Mouse (Mus musculus) ES-E14 (cell line): ENCODE data around the gene Ppp1r9a. TPM values are rescaled to one million over a fixed set of nuclear protein-coding genes. Genes with fewer than 3 reads are reported as not detected.

ENCODE experiments used
- DNase-seq: peaks from one replicate; pipeline ENCODE4 v3.0.0-alpha.2; 2013; ENCODE audit warnings: low read depth, low spot score
- H3K27ac ChIP-seq: 2 replicates; pipeline ENCODE4 v1.5.1; 2012; ENCODE audit warnings: low read depth, mild to moderate bottlenecking, low read length, moderate library complexity, mixed read lengths; ENCODE audit not compliant: poor library complexity, insufficient read depth, severe bottlenecking
- H3K36me3 ChIP-seq: 2 replicates; pipeline ENCODE4 v1.6.1; 2012; ENCODE audit warnings: mild to moderate bottlenecking, low read length, moderate library complexity, mixed read lengths; ENCODE audit not compliant: control insufficient read depth, poor library complexity, insufficient read depth, severe bottlenecking
- H3K4me1 ChIP-seq, 2 experiments: fragments of 150-350 bp in 1 of 2; sonication (generic) in 1 of 2; 2 replicates each; pipeline ENCODE4 v1.6.1; 2012; ENCODE audit warnings: low read length in 2 of 2, mild to moderate bottlenecking in 1 of 2, mixed read lengths in 1 of 2; ENCODE audit not compliant: control insufficient read depth in 2 of 2, insufficient read depth in 2 of 2, poor library complexity in 1 of 2
- H3K4me3 ChIP-seq, 2 experiments: fragments of 150-350 bp in 1 of 2; sonication (generic) in 1 of 2; 2 replicates each; pipeline ENCODE4 v1.5.1; 2012; ENCODE audit warnings: low read length in 2 of 2, low read depth in 1 of 2, mild to moderate bottlenecking in 1 of 2, mixed read lengths in 1 of 2; ENCODE audit not compliant: insufficient read depth in 1 of 2, poor library complexity in 1 of 2, severe bottlenecking in 1 of 2
- H3K9ac ChIP-seq: 2 replicates; pipeline ENCODE4 v1.6.1; 2012; ENCODE audit warnings: low read depth, mild to moderate bottlenecking, low read length, mixed read lengths; ENCODE audit not compliant: poor library complexity, insufficient read depth, severe bottlenecking
- H3K9me3 ChIP-seq: fragments of 150-350 bp; sonication (generic); 2 replicates; pipeline ENCODE4 v1.6.1; 2012; ENCODE audit warnings: low read depth, mild to moderate bottlenecking, low read length; ENCODE audit not compliant: control insufficient read depth, insufficient read depth
- CHD2 ChIP-seq: IDR thresholded peaks from 2 replicates; pipeline ENCODE4 v1.6.1; 2014; ENCODE audit warnings: mild to moderate bottlenecking, low read depth, low read length, inconsistent platforms
- HCFC1 ChIP-seq: IDR thresholded peaks from 2 replicates; pipeline ENCODE4 v1.6.1; 2012; ENCODE audit warnings: low read length, inconsistent platforms, borderline replicate concordance; ENCODE audit not compliant: insufficient read depth
- MAFK ChIP-seq: IDR thresholded peaks from 2 replicates; pipeline ENCODE4 v1.6.1; 2014; ENCODE audit warnings: mild to moderate bottlenecking, low read depth, low read length, inconsistent platforms; ENCODE audit not compliant: insufficient read depth
- ZC3H11A ChIP-seq: IDR thresholded peaks from 2 replicates; pipeline ENCODE4 v1.6.1; 2012; ENCODE audit warnings: low read depth, mild to moderate bottlenecking, inconsistent platforms, low read length, borderline replicate concordance
- ZNF384 ChIP-seq: IDR thresholded peaks from 2 replicates; pipeline ENCODE4 v1.6.1; 2012; ENCODE audit warnings: low read depth, low read length, inconsistent platforms
- in situ Hi-C, 2 experiments: fragments of 600-800 bp; cut with MboI; formaldehyde crosslinking; loops; one replicate each; pipeline ENCODE4 v1.15.1; 2025; ENCODE audit warnings: low sequenced_read_pairs in 2 of 2, inconsistent platforms in 1 of 2; ENCODE audit not compliant: unreplicated experiment in 2 of 2
- total RNA-seq: library from RNA; depleted of rRNA; stranded (reverse); fragments of 300-350 nt; gene quantifications from 2 replicates; pipeline ENCODE4 v1.2.3, GENCODE M21; 2012

The Ppp1r9a gene
- total RNA-seq, 1 experiment: 22.2 TPM

DNA sequence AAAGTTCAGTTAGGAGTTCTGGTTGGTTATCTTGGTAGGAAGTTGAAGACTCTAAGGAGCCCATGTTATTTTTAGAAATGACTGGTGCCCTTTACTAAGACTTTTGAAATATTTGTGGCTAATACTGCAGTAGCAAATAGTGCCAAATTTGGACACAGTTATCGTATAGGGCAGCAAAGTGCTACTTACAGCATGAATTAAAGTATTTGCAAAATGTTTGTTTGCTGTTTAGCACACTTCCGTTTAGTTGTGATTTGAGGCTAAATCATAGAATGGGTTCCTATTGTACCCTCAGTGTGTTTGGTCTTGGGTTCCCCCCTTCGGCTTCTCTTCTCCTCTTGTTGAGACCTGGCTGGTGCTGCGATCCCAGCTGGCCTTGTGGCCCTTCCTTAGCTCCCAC is 45.3 kb downstream of the Ppp1r9a start:
- DNase-seq: no peak
- no peak for TF ChIP-seq HCFC1
- no peak for TF ChIP-seq ZC3H11A
- TF ChIP-seq CHD2: no peak
- no peak for TF ChIP-seq MAFK
- no peak for TF ChIP-seq ZNF384
- H3K27ac ChIP-seq: no peak overlapping the region
- no peak overlapping the region for H3K4me3 ChIP-seq
- in situ Hi-C loops: no loop called here
- no peaks in the 10 kb centered on the region for H3K36me3 ChIP-seq
- H3K4me1 ChIP-seq: peaks cover 6 to 7% of the 10 kb centered on the region in 2 experiments; a peak in 3 of 4 replicates
- no peak overlapping the region for H3K9ac ChIP-seq
- H3K9me3 ChIP-seq: no peaks in the 10 kb centered on the region

DNA sequence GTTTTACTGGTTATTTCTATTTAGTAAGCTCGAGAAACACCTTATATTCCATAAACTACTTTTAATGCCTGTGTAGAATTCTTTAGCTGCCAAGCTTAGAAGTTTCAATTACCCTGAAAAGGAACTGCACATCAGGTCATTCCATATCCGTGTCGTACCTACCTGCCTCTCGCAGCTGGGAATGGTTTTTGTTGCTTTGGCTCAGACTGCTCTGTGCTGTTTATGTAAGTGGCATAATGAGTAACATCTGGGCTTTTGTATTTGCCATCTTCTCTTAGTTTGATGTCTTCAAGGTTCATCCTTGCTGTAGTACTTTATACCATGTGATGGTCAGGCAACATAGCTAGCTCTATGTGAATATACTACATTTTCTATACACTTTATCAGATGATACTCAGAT is 47.0 kb downstream of the Ppp1r9a start:
- no peak overlapping the region for H3K4me3 ChIP-seq
- H3K27ac ChIP-seq: no peak overlapping the region
- in situ Hi-C loops: no loop called here

DNA sequence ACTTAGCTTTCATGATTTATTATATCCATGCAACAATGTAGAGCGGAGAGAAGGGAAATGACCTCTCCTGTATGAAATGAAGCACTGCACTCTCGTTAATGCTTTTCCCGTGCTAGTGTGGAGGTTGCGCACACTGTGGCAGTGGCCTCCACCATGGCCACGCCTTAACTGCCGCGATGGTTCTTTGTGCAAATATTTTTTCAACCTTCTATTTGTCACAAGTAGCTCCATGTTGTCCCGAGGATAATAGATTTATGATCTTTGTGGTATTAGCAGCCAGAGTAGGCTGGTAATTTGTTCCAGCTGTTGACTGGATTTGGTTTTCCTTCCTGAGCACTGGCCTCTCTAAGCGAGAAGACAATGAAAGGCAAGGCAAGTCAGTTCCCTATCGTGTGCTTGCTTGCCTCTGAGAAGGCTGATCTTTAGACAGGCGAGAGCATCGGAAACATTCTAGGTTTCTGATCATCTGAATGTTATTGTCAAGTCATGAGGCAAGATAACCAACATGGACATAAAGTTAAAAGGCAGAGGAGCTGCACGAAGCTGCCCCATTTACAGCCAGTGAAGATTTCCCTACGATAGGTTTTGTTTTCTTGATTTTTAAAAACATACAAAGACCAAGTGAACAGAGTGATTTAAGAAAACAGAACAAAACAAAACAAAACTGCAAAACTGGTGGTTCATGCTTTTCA is 50.5 kb downstream of the Ppp1r9a start:
- no peak overlapping the region for H3K4me3 ChIP-seq
- H3K27ac ChIP-seq: no peak overlapping the region
- in situ Hi-C loops: no loop called here
- no peaks in the 10 kb centered on the region for H3K36me3 ChIP-seq
- no peak for DNase-seq
- no peak overlapping the region for H3K9ac ChIP-seq
- no peaks in the 10 kb centered on the region for H3K9me3 ChIP-seq
- TF ChIP-seq MAFK (no peak), ZNF384 (no peak), CHD2 (no peak), HCFC1 (no peak), ZC3H11A (no peak)
- peaks cover 8 to 10% of the 10 kb centered on the region in 2 experiments; a peak in 3 of 4 replicates for H3K4me1 ChIP-seq

More for the DNA sequence above, 47.0 kb downstream of the Ppp1r9a start:
- DNase-seq: no peak
- Histone ChIP-seq H3K4me1 (peaks cover 7 to 8% of the 10 kb centered on the region in 2 experiments; a peak in 3 of 4 replicates), H3K9ac (no peak overlapping the region), H3K9me3 (no peaks in the 10 kb centered on the region), H3K36me3 (no peaks in the 10 kb centered on the region)
- TF ChIP-seq MAFK (no peak), ZNF384 (no peak), CHD2 (no peak), HCFC1 (no peak)

DNA sequence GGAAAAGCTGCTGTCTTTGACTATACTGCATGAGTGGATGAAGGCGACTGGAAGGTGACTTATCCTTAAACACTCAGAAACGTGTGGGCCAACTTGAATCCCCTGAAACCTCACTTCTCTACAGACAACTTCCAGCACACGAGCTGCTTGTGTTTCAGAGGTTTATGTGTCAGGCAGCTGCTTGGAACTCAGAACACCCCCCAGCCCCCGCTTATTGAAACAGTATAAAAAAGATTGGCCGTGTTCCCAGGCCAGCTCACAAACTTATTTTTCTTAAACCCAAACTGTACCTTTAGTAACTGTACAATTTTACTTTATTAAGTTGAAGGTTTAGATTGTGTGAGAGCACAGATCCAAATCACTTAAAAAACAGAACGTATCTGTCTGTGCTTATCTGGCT is 53.9 kb downstream of the Ppp1r9a start:
- in situ Hi-C loops: no loop called here
- TF ChIP-seq MAFK (no peak), HCFC1 (no peak), CHD2 (no peak), ZNF384 (no peak), ZC3H11A (no peak)
- H3K4me3 ChIP-seq: no peak overlapping the region
- no peak for DNase-seq
- no peak overlapping the region for H3K27ac ChIP-seq
- no peaks in the 10 kb centered on the region for H3K9me3 ChIP-seq
- no peak overlapping the region for H3K9ac ChIP-seq
- peaks cover 5 to 6% of the 10 kb centered on the region in 2 experiments; a peak in 2 of 4 replicates for H3K4me1 ChIP-seq
- no peaks in the 10 kb centered on the region for H3K36me3 ChIP-seq

DNA sequence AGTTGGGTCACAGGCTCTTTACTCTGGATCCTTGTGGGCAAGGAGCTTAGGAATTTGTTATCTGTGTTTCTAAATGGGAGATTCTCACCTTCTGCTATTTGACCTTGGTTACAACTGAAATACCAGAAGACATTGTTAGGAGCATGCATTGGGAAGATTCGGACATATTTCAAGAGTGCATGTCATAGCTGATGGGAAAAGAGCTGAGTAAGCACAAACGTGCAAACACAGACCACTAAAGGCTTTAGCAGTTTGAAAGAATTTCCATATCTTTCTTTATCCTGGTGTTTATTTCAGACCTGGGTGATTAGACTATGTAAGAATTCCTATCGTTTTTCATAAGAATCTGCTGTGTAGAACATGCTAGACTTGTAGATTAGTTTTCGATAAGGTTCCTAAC is 59.5 kb downstream of the Ppp1r9a start:
- H3K36me3 ChIP-seq: no peaks in the 10 kb centered on the region
- no peak overlapping the region for H3K9ac ChIP-seq
- H3K9me3 ChIP-seq: no peaks in the 10 kb centered on the region
- no peak overlapping the region for H3K27ac ChIP-seq
- H3K4me1 ChIP-seq: no peaks in the 10 kb centered on the region
- H3K4me3 ChIP-seq: no peak overlapping the region
- no peak for DNase-seq
- no peak for TF ChIP-seq HCFC1
- TF ChIP-seq MAFK: peak; percentile 92
- in situ Hi-C loops: no loop called here
